Mouse (Mus musculus): Measurements from ENCODE around the gene H3f3b.

DNA sequence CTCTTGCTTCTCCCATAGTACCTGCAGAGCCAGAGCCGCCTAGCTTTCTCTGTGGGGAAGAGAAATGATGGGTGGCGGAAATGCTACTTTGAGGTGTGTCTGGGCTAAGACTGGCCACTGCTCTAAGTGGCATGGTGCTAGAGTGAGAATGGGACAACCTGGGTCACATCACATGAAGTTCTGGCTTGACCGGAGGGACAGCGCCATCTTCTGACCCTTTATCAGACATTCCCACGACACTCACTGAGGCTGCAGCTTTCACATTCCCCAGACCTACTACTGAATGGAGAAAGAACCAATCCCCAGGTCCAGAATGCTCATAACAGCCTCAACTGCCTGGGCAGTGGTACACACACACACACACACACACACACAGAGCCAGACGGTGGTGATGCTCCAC lies 9.7 kb downstream of the H3f3b start:
- TF ChIP-seq CTCF (conservative IDR thresholded peaks at IDR 0.05; ENCODE audit: low read length) (peak; percentile 49), POU5F1 (IDR thresholded peaks at IDR 0.05; ENCODE audit: borderline replicate concordance, low read length) (no peak)
